Mouse (Mus musculus) heart, postnatal 36 days (tissue): Measurements from ENCODE around the gene Tppp2. TPM values are rescaled to one million over a fixed set of nuclear protein-coding genes. Genes with fewer than 3 reads are reported as not detected.

Source experiments
- DNase-seq, 2 experiments: peaks; one replicate each; pipeline ENCODE4 v3.0.0; 2021 to 2022
- intact Hi-C: fragments of 180-260 bp; cut with DNase I; formaldehyde crosslinking; loops from one replicate; pipeline ENCODE4 v1.15.1; 2025
- total RNA-seq, 2 experiments: library from RNA; stranded (reverse); gene quantifications; 2 replicates each; pipeline ENCODE4 v1.2.3; 2021

Gene Tppp2
- total RNA-seq, 2 experiments from 2014 or later = not detected

DNA sequence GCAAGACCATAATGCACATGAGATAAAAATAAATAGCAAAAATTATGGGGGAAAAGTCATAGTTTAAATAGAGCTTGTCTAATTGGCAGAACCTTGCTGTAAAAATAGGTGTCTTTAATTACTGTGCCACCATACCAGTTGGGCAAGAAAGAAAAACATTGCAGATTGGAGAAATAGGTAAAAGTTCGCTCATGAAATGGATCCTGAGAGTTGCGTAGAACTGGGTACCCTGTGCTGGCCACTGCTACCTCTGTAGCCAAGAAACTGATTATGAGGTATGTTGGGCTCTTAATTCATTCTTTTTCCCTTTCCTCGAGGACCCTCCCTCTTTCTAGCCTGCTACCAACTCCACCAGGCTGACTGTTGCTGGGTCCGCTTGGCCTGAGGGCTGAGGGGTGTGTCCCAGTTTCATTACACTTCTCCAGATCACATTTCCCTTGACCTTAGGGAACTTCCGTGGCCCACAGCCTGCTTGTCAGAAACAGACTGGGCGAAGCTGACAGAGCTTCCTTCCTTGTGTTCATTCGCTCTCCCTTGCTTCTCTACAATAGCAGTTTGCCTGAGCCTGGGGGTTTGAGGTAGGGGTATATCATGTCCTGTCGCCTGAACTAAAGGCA, 22.8 kb downstream of the Tppp2 start:
- intact Hi-C loops = loop anchor here (5.0 kb wide), 1 partner anchor 41 kb away; the partner anchor contains the start of gene Arhgef40
- DNase-seq = peak; percentile 26 to 32

DNA sequence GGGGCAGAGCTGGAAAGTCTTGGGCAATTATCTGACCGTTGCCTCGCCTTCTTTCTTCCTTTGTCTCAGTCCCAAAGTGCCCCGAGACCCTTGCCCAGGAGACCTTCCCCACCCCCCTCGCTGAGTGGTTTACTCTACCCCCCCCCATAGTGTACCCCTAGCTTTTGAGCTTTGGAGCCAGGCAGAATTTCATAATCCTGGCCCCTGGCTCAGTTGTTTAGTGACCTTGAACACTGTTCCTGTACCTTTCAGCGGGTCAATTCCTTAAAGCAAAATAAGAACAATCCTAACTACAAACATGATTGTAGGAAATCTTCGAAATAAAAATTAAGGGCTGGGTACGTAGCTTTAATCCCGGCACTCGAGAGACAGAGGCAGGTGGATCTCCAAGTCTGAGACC, 23.4 kb downstream of the Tppp2 start:
- DNase-seq = no peak
- intact Hi-C loops = loop anchor here (5.0 kb wide), 1 partner anchor 41 kb away; the partner anchor contains the start of gene Arhgef40

GRCm38 (mm10) chr14:51942236-51942635, 24.0 kb downstream of the Tppp2 start:
- no peak for DNase-seq
- intact Hi-C loops = loop anchor here (5.0 kb wide), 1 partner anchor 40 kb away; the partner anchor contains the start of gene Arhgef40

DNA sequence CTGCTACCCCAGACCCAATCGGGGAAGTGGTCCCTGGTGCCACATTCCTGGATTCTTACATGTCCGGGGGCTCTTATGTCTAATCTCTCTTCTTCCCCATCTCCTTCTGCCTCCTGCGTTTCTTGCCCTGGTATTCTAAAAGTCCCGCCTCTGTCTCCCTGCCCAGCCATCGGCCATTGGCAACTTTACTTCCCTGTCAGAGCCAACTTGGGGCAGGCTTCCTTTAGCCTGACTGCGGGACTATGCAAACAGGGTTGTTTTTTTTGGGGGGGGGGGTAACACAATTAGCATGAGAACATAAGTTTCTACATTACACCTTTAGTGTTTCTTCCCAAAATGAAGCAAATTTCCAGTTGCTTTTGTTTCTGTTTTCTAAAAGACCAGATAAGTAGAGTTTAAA, 25.1 kb downstream of the Tppp2 start:
- no peak for DNase-seq
- intact Hi-C loops = loop anchor here (5.0 kb wide), 1 partner anchor 39 kb away; the partner anchor contains the start of gene Arhgef40

DNA sequence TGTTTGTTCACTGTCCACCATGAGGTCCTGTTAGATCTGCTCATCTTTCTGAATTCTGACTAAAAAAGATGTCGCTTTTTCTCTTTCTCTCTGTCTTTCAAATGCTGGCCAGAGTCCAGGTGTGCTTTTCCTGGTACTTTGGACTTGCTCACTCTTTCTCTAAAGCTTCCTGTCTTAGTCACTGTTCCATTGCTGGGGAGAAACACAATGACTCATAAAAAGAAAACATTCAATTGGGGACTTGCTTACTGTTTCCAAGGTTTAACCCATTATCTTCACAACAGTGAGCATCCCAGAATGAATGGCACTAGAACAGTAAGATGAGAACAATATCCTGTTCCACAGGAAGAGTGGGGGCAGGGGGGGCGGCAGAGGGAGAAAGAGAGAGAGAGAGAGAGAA, 42.1 kb downstream of the Tppp2 start:
- intact Hi-C loops = no loop called here
- no peak for DNase-seq

- intact Hi-C loops = no loop called here
- DNase-seq = no peak
Observed at GRCm38 (mm10) chr14:51967400-51967799, 49.2 kb downstream of the Tppp2 start.

Other genes starting within 250 kb of the Tppp2 start
- not detected for gene Gm17079, start 223.0 kb upstream of the Tppp2 start, total RNA-seq
- not detected for gene Gm5800, start 201.2 kb upstream of the Tppp2 start, total RNA-seq
- gene Ang4, start 144.8 kb upstream of the Tppp2 start, total RNA-seq = not detected
- not detected for gene AY358078, start 118.4 kb upstream of the Tppp2 start, total RNA-seq
- gene Ear6, start 64.7 kb upstream of the Tppp2 start, total RNA-seq = not detected
- 10 to 100 TPM; 19.3 to 24.4 TPM for gene Mettl17, start 33.6 kb upstream of the Tppp2 start, total RNA-seq
- under 1 TPM; 0.11 to 0.22 TPM for gene Slc39a2, start 25.5 kb upstream of the Tppp2 start, total RNA-seq
- gene Ndrg2, start 4.3 kb upstream of the Tppp2 start, total RNA-seq = 1,000 to 10,000 TPM; 1,444 to 1,487 TPM
- gene Rnase13, start 4.3 kb downstream of the Tppp2 start, total RNA-seq = not detected
- 10 to 100 TPM; 30.3 to 34.7 TPM for gene Arhgef40, start 66.3 kb downstream of the Tppp2 start, total RNA-seq
- 1 to 10 TPM; 2.1 to 2.3 TPM for gene Tmem253, start 97.2 kb downstream of the Tppp2 start, total RNA-seq
- gene Zfp219, start 102.3 kb downstream of the Tppp2 start, total RNA-seq = 10 to 100 TPM; 27.8 to 31.7 TPM
- not detected for gene Olfr221, start 124.0 kb downstream of the Tppp2 start, total RNA-seq
- gene Hnrnpc, start 185.6 kb downstream of the Tppp2 start, total RNA-seq = 100 to 1,000 TPM; 125 to 133 TPM
- gene Rpgrip1, start 192.3 kb downstream of the Tppp2 start, total RNA-seq = not detected